Mouse (Mus musculus): Measurements from ENCODE around the gene Slc7a1.

GRCm38 (mm10) chr5:148393316-148393715 is 6.4 kb downstream of the Slc7a1 start:
- TF ChIP-seq TBP (conservative IDR thresholded peaks at IDR 0.05; ENCODE audit: low read depth, low read length) (no peak), MXI1 (IDR thresholded peaks at IDR 0.05; ENCODE audit: low read depth, low read length) (no peak), POLR2A (IDR thresholded peaks at IDR 0.05; ENCODE audit: low read depth, low read length) (no peak), EP300 (IDR thresholded peaks at IDR 0.05; ENCODE audit: low read length) (no peak), CTCF (conservative IDR thresholded peaks at IDR 0.05 in 1 of 2, IDR thresholded peaks at IDR 0.05 in 1 of 2; ENCODE audit: low read depth in 2 of 2, low read length in 2 of 2) (no peak), MAX (IDR thresholded peaks at IDR 0.05; ENCODE audit: low read length) (no peak), RCOR1 (conservative IDR thresholded peaks at IDR 0.05; ENCODE audit: low read depth, low read length) (no peak), USF1 (IDR thresholded peaks at IDR 0.05; ENCODE audit: low read depth, low read length) (no peak)
